ENCODE assay signal across 13 mouse cellular contexts in genomic region chr13:20537053-20537452, GRCm38 (mm10).
"Had no signal": no experiment of that assay in that cellular context is flagged by ENCODE, and none has a peak within 500 bp of the region (broad histone marks: within the 10 kb centered on the region; RNA-seq: fewer than 3 reads in every experiment).

No protein-coding gene starts in this region.

- H3K4me3 ChIP-seq: limb, embryonic 15.5 days; liver, embryonic 12.5 days; midbrain, embryonic 10.5 days; midbrain, embryonic 15.5 days; neural tube, embryonic 13.5 days; stomach, embryonic 15.5 days had no signal

- DNase-seq: kidney, postnatal 36 days; lung, embryonic 14.5 days; lung, postnatal 10 days; lung, postnatal 4 days; right cerebral cortex, postnatal 14 days; thymus, adult 2 months; thymus, postnatal 25 days had no signal

- H3K4me2 ChIP-seq: limb, embryonic 15.5 days; liver, embryonic 12.5 days; lung, embryonic 14.5 days; midbrain, embryonic 15.5 days; neural tube, embryonic 13.5 days; stomach, embryonic 15.5 days had no signal

- H3K4me1 ChIP-seq: limb, embryonic 15.5 days; liver, embryonic 12.5 days; midbrain, embryonic 10.5 days; stomach, embryonic 15.5 days had no signal

- H3K27ac ChIP-seq: limb, embryonic 15.5 days; liver, embryonic 12.5 days; midbrain, embryonic 10.5 days; neural tube, embryonic 13.5 days; stomach, embryonic 15.5 days had no signal

- ATAC-seq: liver, embryonic 12.5 days; midbrain, embryonic 15.5 days had no signal

- H3K9ac ChIP-seq: limb, embryonic 15.5 days; liver, embryonic 12.5 days; lung, embryonic 14.5 days; midbrain, embryonic 15.5 days; neural tube, embryonic 13.5 days; stomach, embryonic 15.5 days had no signal

- H3K36me3 ChIP-seq: limb, embryonic 15.5 days; liver, embryonic 12.5 days; midbrain, embryonic 10.5 days; midbrain, embryonic 15.5 days; neural tube, embryonic 13.5 days; stomach, embryonic 15.5 days had no signal

- H3K9me3 ChIP-seq: limb, embryonic 15.5 days; liver, embryonic 12.5 days; midbrain, embryonic 10.5 days; midbrain, embryonic 15.5 days; neural tube, embryonic 13.5 days; stomach, embryonic 15.5 days had no signal

- H3K27me3 ChIP-seq: limb, embryonic 15.5 days; liver, embryonic 12.5 days; midbrain, embryonic 15.5 days; neural tube, embryonic 13.5 days; stomach, embryonic 15.5 days had no signal
